Mouse (Mus musculus) urinary bladder, postnatal 10 days (tissue): ENCODE measurements around the gene Olfr119.
"Not testable (repeated sequence)": the region's sequence is repeated elsewhere in the genome, so short reads cannot be mapped to it uniquely, and the experiment has no call there.

Source experiments
- DNase-seq: peaks from one replicate; pipeline ENCODE4 v3.0.0; 2022; ENCODE audit warnings: low spot score

Gene Olfr119

DNA sequence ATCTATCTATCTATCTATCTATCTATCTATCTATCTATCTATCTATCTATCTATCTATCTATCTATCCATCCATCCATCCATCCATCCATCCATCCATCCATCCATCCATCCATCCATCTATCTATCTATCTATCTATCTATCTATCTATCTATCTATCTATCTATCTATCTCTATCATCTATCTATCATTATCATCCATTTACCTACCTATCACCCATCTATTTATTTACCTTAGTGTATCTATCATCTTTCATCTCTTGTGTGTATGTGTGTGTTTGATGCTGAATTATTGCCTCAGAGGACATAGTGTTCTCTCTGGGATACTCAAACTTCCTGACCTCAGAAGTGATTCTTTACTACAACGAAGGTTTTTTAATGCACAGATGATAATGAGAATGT, at the start of gene Olfr119:
Gene Olfr119, plus strand, starts transcription at position 301 of the 400 bp plus-strand sequence.
- not testable (repeated sequence) for DNase-seq

DNA sequence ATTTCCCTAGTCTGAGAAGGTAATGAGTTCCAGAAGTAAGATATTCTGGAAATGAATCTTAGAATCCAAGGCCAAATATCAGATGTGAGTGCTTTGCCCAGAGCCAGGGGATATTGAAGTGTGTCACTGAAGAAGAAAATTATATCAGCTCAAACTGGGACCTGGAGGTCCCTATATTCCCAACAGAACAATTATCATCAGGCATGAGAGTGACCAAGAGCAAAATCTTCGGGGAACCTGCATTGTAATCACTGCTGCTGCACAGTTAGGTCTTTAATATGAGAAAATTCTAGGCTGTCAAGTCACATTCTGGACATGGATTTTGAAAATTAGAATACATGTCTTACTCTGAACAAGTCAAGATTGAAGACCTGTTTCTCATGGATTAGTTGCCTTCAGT, 32.7 kb upstream of the Olfr119 start, which contains the start of gene Olfr117:
Gene Olfr117, minus strand, starts transcription at position 101 of the 400 bp plus-strand sequence.
- DNase-seq, result no peak

DNA sequence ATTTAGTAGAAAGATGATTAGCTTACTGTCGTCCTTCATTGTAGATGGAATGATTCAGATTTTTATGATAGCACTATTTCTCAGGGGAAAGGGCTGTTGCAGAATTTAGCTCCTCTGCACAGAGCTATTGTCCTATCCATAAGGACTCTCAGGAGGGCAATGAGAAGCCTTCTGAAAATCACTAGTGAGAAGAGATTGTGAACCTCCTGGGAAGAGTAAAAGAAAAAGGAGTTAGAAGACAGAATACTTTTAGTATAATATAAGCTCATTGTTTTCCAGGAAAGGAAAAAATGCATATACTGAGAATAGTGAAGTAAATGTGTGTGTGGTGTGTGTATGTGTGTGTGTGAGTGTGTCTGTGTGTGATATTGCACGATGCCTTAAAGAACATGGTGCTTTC, 29.7 kb upstream of the Olfr119 start, which contains the start of gene Olfr118:
Gene Olfr118, plus strand, starts transcription at position 301 of the 400 bp plus-strand sequence.
- no peak for DNase-seq

DNA sequence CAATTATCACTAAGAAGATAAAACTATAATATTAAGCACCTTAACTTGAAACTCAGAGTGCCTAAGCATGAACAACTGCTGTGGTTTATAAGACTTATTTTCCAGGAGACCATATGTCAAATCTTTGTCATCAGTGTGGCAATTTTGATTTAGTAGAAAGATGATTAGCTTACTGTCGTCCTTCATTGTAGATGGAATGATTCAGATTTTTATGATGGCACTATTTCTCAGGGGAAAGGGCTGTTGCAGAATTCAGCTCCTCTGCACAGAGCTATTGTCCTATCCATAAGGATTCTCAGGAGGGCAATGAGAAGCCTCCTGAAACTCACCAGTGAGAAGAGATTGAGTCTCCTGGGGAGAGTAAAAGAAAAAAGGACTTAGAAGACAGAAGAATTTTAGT, 25.1 kb downstream of the Olfr119 start, which contains the start of gene Olfr120:
Gene Olfr120, plus strand, starts transcription at position 301 of the 400 bp plus-strand sequence.
- no peak for DNase-seq

DNA sequence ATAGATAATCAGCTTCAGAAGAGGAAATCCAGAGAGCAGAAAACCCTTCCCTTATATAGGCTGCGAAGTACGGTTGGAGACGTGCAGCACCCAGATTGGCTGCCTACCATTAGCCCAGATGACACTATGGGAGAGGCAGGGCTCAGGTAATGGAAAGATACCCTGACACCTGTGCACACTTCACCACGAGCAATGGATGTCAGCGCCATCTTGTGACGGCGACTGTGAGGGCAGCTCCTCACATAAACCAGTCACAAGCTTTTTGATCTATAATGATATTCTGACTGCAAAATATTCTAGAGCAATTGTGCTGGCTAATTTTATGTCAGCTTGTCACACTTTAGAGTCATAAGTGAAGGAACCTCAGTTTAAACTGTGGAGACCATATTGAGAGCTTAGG, 41.7 kb downstream of the Olfr119 start:
- no peak for DNase-seq
